Mouse (Mus musculus): ENCODE results near the gene Snx30.

Snx30 gene

GRCm38 (mm10) chr4:59877025-59877424, 71.4 kb downstream of the Snx30 start:
- DNase-seq = no peak

- DNase-seq = no peak
Measured at GRCm38 (mm10) chr4:59878595-59878994, 73.0 kb downstream of the Snx30 start.

DNA sequence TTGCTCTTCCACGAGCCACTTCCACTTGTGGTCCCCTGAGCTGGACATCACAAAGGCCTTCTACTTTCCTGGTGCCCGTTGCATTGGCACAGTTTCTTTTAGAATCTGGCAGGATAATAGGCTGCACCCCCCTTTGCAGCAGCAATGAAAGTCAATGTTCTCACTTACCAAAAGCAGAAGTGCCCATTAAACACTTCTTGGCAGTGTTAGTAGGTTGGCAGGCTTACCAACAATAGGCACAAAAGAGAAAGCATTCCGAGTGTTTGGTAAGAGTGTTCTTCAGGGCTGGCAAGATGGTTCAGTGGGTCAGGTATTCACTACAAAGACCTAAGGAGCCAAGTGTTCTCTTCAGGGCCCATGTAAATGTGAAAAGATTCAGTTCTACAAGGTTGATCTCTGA, 73.8 kb downstream of the Snx30 start:
- no peak for DNase-seq

DNA sequence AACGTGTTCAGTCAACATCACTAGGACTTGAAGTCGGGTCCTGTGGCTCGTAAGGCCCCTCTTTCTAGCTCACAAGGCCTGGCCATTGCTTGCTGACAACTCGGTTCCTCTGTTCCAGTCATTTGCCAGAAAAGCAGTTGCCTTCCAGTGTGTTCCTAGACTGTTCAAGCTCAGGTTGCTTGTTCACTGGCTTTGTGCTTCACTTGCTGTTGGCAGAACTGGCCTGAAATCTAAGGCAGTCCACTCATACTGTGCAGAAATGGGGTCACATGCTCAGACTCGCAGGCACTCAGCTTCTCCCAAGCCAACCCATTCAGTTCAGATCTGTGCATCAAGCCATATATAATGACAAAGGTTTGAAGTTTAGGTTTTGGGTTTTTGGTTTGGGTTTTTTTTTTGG, 75.1 kb downstream of the Snx30 start:
- DNase-seq = peak; percentile 66

- no peak for DNase-seq
Measured at GRCm38 (mm10) chr4:59881210-59881609, 75.6 kb downstream of the Snx30 start.

DNA sequence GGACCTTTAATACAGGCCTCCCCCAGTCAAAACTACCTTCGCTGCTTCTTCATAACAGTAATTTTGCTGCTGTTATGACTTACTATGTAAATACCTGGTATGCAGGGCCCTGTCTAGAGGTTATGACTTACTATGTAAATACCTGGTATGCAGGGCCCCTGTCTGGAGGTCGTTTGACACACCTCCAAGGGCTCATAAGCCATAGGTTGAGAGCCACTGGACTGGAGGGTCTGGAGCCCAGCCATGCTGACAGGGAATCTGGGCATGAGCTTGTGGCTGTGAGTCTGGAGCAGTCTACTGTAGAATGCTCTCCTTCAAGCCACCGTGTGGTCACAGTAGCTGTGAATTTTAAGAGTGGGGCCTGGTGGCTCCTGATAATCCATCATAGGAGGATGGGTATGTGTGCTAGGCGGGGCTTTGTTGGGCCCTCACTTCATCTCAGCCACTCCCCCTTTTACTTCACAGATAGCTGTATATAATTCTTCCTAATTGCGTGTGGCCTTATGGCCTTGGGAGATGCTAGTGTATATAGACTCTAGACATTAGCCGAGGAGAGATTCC, 78.6 kb downstream of the Snx30 start:
- no peak for DNase-seq

- no peak for DNase-seq
Measured at GRCm38 (mm10) chr4:59886281-59886680, 80.6 kb downstream of the Snx30 start.

GRCm38 (mm10) chr4:59887011-59887410, 81.4 kb downstream of the Snx30 start:
- DNase-seq = no peak

DNA sequence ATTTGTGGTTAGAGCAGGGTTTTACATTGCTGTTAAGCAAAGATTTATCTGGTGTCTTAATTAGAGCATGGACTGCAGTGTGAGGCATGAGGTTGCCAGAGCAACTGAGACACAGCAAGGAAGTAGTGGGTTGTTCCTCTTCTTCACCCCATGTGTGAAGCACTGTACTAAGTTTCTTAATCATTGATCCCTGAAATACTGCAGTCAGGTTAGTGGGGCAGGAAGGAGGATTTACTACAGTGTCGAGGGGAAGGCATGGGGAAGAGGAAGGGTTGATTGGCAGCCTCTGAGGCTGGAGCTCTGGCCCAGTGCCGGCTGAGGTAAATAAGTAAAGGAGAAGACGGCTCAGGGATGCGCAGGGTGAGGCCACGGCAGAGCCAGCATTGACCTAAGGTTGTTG, 82.4 kb downstream of the Snx30 start:
- DNase-seq = no peak

DNA sequence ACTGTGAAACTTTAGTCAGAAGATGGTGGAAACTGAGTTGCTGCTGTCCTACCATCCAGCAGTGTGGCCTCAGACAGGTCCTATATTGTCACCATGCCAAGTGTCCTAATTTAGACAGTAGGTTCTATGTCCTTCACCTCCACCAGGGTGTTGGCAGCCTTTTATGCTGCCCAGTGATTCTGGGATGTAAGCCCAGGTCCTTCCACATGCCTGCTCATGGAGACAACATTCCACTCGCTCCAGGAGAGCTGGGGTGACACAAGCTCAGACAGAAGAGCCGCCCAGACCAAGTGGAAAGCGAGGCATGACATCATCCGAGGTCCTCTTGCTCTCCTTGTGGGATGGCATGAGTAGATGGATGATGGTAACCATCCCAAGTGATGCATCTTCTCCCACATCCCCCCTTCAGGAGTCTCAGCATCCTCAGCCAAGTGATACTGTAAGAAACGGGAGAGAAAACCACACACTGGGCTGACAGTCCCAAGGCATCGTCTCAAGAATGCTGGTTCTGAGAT, 84.5 kb downstream of the Snx30 start:
- peak; percentile 93 for DNase-seq

- DNase-seq = no peak
Measured at GRCm38 (mm10) chr4:59891723-59892416, 86.2 kb downstream of the Snx30 start.

GRCm38 (mm10) chr4:59892731-59893130, 87.1 kb downstream of the Snx30 start:
- no peak for DNase-seq

DNA sequence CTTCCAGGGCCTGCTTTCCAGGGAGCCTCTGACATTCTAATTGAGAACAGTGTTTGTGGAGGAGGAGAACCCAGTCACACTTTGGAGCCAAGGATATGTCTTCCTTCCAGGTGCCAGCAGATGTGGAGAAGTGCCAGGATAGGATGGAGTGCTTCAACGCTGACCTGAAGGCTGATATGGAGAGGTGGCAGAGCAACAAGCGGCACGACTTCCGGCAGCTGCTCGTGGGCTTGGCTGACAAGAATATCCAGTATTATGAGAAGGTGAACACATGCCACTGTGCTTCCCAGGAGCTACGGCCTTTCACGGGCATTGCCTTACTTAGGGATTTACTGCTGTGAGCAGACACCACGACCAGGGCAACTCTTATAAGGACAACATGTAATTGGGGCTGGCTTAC, 88.8 kb downstream of the Snx30 start:
- no peak for DNase-seq

GRCm38 (mm10) chr4:59894977-59895575, 89.4 kb downstream of the Snx30 start:
- no peak for DNase-seq

- no peak for DNase-seq
Measured at GRCm38 (mm10) chr4:59896000-59896399, 90.4 kb downstream of the Snx30 start.

DNA sequence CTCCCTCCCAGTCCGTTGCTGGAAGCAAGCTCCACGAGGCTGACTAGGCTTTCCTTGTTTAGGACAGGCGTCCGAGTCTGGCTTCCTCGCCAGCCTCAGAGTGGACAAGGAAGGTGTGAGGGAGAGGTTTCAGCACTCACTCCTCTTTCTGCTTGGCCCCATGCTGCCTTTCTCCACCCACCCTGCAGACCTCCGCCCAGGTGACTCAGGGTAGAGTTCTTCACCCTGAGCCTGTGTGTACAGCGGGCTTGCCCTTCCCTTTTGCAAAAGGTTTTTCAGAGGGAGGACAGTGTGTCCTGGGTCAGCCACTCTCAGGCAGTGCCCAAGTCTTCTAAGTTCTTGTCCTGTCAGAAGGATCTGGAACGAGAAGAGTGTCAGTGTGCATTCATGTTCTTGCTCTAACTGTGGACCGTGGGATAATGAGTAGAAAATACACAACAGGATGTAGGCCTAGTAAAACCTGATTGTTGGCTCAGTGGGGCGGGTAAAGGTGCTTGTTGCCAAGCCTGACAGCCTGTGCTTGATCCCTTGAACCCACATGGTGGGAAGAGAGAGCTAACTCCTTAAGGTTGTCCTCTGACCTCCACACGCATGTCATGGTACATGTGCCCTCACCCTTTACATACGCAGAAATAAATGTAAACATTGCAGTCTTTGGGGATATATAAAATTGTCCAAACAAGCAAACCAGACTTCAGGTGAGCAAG, 92.3 kb downstream of the Snx30 start:
- DNase-seq = no peak

DNA sequence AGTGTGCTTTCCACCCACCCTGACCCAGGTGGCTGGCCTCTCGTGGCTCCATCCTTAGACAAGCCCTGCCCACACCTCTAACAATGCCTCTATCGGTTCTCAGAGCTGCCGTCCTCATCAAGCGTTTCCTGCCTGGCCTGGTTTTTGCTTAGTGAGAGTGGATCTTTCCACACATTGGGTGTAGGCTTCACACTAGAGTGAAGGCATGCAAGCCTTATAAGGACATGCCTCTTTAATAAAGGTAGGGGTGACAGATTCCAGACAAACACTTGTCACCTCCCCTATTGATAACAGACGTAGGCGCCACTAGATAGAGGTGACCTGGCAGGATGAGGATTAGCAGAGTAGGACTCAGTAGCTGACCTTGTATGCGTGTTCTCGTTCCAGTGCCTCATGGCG, 92.9 kb downstream of the Snx30 start:
- DNase-seq = no peak

- DNase-seq = no peak
Measured at GRCm38 (mm10) chr4:59901810-59902209, 96.2 kb downstream of the Snx30 start.

DNA sequence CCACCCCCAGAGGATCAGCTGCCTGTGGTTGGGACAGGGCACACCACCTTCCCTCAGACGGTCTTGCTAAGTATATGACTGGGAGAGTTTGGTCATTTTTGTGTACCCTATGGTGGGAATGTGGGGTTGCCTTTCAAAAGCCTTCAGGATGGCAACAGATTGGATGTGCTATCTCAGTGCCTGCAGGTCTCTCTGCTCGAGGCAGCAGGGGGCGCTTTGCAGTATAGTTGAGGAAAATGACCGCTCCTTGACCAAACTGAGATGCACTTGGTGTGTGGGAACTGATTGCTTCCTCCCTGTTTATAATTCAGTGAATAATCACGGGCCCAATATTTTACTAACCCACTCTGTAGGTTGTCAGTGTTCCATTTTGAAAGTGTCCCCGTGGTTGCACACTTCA, 96.9 kb downstream of the Snx30 start:
- no peak for DNase-seq

GRCm38 (mm10) chr4:59907092-59907491, 101.5 kb downstream of the Snx30 start:
- DNase-seq = no peak

DNA sequence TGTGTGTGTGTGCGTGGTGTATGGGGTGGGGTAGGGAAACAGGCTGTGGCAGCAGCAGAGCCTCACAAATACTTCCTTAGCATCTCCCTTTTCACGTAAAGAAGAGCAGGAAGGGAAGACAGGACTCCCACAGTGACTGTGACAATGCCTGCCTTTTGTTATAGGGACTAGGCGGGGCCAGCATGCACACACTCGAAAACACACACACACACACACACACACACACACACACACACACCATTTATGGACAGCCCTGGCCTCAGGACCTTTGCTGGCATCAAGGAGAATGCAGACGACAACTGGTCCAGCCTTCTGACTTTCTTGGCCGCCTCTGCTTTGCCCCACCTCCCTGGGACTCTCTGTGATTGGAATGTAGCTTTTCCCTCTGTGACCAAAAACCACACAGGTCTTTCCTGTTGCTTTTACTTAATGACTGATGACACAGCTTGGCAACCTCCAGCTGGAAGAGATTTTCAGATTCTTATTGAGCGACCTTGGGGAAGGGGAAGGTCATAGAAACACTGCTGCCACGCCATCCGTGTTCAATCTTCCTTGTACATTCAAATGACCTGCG, 102.1 kb downstream of the Snx30 start:
- no peak for DNase-seq

GRCm38 (mm10) chr4:59908785-59909184, 103.1 kb downstream of the Snx30 start:
- no peak for DNase-seq
